Mouse (Mus musculus): ENCODE measurements around the gene Lingo2.
A peak's percentile ranks its signal among the peaks of the same experiment; 100 is the strongest.

The Lingo2 gene

DNA sequence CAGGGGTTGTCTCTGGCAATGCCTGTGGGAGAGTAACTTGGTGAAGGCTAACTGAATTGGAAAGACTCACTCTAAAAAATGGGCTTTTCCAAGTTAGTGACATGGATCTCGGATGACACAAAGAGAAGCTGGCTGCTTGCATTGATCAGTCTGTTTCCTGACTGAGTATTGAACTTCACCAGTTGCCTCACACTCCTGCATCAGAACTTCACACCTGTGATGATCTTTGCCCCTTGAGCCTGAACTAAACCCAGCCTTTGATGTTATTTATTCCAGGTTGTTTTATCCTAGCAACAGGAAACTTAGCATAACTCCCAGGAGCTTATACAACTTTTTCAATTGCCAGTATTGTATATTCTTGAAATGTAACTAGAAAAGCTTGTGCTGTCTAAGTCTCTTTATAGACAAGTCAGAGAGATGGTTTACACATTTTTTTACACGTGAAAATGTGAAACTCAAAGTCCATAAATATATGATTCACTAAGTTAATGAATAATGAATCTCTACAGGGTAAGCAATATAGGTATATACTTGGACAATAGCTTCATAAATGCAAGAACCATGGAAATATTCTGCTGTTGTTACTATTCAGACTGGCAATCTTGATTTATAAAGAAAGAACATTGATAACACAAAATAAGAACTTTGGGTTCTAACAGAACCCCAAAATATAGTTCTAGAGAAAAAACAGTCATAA lies 410.7 kb downstream of the Lingo2 start:
- no peak for DNase-seq (ENCODE audit: low spot score)

DNA sequence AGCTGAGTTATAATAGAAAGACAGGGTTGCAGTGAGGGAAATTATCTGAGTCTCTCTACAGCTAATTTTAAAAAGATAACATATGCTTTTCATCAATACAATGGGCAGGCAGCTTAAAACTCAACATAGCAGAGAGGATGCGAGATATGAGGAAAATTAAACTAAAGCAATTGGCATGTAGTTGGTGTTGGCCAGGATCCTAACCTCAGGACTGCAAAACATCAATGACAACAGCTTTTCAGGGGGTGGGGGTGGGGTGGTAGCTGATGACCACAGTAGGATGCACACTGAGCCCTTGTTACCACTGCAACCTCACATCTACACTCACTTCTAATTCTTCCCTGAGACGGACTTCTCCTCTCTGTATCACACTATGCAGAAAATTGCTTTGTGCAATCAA lies 417.7 kb downstream of the Lingo2 start:
- no peak for DNase-seq (ENCODE audit: low spot score)

DNA sequence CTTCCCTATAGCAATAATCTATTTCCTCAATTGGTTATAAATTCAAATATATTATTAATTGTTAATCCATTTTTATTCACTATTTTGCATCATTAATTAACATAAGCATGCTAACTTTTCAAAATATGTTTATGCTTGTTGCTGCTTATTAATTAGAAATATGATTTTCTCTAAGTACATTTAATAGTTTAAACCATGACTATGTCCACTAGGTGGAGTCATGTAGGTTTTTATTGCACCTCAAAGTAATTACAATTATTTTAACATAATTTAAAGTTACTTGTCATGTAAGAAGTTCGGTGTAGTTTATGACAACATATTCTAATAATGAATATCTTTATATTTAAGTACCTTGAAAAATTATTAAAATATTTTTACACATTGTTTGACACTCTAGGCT lies 461.3 kb downstream of the Lingo2 start:
- no peak for DNase-seq (ENCODE audit: low spot score)

DNA sequence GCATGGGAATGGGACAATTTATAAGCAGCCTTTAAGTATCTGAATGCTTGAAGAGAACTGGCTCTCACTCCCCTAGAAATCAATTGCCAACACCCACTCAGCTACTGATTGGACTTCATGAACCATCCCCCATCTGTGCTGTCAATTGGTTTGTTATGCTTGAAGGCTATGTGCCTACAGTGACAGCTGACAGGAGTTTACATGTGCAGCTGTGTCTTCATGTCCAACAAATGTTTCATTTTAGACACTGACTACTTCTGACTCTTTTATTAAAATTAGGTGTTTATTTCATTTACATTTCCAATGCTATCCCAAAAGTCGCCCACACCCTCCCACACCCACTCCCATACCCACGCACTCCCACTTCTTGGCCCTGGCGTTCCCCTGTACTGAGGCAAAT lies 516.3 kb downstream of the Lingo2 start:
- no peak for DNase-seq (ENCODE audit: low spot score)

DNA sequence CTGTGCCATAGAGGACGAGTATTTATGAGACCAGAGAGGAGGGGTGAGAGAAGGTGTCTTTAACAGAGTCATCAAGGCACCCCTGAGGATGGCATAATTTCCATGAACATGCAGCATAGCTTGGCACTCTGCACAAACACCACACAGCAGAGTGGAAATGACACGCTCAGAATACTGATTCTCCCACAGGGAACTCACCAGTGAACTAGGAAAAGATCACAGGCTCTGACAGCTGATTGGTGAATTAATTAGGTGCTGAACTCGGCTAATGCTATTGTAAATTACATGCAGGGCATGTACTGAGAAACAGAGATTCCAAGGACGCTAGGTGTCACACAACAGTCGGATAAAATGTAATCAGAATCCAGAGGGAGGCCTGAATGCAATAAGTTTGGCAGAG lies 525.4 kb downstream of the Lingo2 start:
- no peak for DNase-seq (ENCODE audit: low spot score)

DNA sequence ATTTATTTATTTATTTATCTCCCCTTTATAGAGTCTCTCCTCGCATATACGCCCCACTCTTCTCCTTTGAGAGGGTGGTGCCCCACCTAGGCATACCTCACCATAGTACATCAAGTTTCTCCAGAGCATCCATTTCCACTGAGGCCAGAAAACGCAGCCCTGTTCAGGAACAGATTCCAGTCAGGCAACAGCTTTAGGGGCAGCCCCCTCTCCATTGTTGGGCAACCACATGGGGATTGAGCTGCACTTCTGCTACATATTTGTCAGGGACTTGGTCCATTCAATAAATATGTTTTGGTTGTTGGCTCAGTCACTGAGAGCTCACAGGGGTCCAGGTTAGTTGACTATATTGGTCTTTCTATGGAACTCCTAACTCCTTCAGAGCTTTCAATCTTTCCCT lies 544.2 kb downstream of the Lingo2 start:
- no peak for DNase-seq (ENCODE audit: low spot score)

DNA sequence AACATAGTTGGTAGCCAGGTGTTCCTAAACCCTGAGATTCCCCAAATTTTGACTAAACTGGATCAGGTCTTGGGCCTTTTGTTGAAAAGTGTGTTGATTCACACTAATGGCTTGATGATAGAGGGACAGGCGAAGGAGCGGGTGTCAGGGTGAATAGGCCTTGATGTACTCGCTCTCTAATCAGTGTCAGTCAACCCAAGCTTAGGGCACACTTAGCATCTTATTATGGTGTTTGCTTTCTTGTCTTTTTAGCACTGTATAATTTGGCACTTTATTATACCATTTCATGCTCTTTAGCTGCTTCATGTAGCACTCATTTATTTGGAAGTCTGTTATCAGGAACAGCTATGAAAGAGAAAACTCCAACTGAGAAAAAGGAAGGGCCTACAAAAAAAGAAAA lies 582.6 kb downstream of the Lingo2 start:
- DNase-seq (ENCODE audit: low spot score) = no peak

DNA sequence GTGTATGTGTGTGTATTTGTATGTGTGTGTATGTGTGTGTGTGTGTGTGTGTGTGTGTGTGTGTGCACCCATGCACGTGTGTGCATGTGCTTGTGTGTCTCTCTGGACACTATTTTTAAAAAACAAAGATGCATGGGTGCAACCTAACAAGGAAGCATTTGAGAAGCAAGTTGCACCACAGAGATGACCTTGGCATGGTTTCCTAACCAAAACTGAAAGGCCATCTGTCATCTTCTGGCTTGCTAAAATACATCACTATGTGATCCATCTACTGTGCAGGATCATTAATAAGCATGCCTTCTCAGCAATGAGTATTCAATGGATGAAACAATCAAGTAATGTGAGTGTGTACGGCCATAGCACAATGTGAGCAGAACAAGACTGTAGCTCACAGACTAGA lies 597.1 kb downstream of the Lingo2 start:
- DNase-seq (ENCODE audit: low spot score) = no peak

DNA sequence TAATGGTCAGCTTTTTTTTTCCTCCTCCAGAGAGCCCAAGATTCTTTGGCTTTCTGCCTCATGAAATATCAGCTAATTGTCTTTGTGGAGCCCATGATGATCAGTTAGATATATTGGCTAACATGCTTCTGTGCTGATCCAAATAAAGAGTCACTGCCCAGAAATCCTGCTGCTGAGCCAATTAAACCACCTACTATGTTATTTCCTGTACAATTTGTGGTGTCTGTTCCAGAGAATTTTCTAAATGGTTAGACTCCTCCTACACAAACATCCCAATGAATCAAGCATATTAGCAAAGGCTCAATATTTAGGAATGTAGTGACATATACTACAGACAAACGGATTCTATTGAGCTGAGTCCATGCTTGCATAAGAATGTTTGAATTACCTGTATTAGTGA lies 619.8 kb downstream of the Lingo2 start:
- DNase-seq (ENCODE audit: low spot score) = no peak

DNA sequence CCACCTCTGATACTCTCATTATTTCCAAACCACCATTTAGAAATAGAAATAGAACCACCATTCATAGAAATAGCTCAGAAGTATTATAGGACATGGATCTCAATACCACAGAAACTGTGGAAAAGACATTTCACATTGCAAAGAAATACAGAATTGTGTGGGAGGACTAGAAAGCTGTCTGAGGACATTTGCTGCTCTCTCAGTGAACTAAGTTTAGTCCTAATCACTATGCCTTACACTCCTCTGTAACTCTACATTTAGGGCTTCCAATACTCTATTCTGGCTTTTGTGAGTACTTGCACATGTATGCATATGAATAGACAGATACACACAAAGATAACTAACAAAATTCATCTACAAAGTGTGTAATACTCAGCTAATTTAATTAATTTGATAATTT lies 625.9 kb downstream of the Lingo2 start:
- DNase-seq (ENCODE audit: low spot score) = no peak

DNA sequence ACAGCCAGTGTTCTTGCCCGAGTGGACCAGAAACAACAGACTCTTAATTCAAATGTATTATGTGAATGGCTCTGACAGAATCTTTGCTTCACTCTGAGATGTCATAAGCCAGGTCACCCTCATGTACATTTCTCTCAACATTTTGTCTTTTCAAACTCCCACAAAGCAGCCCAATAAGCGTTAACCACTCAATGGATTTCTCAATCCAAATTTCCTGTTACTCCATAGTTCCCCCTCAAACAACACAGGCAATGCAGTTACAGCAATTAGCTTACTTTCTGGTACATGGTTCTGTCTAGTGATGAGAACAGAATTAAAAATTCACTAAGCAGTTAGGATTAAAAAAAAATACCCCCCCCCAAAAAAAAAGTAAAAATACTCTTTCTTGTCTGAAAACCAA lies 638.5 kb downstream of the Lingo2 start:
- no peak for DNase-seq (ENCODE audit: low spot score)

DNA sequence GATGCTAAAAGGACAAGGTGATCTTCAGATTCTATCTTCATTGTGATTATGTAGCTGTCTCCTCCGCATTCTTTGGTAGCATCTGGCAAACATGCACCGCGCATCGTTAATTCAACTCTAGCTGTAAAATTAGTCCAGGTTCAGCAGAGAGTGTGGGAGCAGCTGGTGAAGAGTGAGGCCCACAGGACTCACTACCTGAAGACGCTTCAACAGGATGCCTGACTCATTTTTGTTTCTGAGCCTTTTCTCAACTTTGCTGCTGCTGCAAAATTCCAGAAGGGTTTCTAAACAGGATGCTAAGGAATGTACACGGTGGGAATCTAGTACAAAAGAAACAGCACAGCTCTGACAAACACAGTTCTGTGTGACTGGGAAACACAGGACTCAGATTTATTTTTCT lies 640.1 kb downstream of the Lingo2 start:
- no peak for DNase-seq (ENCODE audit: low spot score)

DNA sequence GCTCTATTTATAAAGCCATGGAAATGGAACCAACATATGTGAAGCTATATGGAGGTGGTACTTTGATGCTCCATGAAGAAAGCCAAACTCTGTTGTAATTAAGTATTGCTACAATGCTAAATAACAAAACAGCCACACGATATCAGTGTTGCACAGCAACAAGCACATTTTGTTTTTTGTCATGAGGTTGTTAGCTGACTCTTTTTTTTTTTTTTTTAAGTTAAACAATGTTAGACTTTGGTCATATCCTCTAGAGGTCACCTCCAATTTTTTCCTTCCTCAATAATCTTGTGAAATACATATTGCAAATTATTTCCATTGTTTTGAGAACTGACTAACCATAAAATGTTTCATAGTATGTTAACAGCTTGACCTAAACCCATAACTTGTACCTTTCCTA lies 646.3 kb downstream of the Lingo2 start:
- no peak for DNase-seq (ENCODE audit: low spot score)

DNA sequence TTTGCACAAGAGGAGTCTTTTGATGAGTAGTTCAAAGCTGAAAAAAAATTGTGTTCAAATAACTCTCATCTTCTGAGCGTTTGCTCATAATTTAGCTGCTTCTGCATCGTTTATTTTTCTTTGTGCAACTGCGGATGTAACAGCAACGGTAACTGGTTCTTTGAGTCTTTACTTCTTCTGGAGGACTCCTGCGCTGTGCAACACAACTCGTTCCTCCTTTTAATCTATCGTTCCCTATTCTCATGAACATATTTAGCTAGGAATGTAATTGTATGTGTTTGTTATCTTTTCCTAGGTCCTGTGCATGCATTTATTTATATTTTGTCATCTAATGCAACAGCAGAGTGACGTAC lies 661.9 kb downstream of the Lingo2 start:
- DNase-seq (ENCODE audit: low spot score) = no peak

DNA sequence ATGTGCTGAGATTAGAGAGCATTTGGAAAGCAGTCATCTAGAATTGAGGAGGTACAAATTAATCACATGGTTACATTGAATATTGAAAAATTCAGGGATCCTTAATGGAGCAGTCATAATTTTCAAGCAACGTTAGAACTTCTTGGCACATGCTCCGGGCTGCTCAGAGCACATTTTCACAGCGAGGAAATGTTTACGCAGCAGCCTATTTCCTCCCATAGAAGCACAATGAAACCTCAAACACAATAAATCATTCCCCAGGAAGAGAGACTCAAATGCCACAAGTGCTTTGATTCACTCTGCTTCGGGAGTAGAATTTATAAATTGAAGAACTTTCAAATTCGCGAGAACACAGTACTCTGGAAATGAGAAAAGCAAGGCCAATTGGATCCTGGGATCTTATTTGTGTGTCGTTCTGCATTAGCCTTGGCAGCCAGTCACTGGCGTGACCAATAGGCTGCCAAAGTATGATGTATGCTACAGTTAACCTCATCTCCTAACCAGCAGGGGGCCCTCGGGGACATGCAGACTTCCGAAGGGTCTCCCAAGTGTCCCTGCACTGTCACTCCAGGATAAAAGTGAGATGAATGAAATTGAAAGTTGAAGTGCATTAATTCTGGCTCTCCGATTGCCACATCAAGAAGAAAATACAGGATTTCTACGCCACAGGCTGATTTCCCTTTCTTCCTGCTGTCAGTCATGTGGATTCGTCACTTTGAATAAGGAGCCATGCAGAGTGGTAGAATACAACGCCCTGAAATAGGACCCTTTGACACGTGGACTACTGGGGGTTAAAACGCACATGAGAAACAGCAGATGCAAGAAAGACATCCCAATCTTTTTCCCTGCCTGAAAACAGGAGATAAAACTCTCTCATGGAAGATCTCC lies 662.5 kb downstream of the Lingo2 start:
- DNase-seq (ENCODE audit: low spot score) = peak; percentile 23

DNA sequence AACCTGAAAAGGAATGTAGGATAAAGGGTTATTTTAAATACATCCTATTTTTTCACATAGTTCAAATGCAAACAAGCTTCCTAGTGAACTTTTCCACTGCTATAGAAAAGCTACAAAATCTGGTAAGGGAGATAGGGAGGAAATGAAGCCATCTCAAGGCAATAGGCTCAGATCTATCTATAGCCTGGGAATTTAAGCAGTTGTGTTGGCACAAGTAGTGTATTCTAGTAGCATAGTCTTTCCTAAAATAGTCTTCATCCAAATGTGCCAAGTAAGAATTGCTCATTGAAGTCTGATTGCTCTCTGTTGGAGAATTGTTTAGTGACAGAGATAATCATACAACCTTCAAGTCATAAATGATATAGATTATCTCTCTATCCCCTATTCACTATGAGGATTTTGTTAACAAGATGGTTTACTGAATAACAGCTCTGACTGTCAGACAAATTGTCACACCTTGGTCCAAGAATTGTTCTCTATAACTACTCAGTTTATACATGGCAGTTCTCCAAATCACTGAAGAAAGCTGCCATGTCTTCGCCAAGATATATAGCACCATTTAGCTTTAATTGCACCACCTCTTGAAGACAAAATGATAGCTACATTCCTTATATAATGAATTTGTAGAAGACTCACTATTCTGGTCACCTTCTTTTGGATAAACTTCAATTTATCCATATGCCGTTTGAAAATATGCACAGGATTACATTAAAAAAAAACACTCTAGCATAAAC lies 688.9 kb downstream of the Lingo2 start:
- no peak for DNase-seq (ENCODE audit: low spot score)

DNA sequence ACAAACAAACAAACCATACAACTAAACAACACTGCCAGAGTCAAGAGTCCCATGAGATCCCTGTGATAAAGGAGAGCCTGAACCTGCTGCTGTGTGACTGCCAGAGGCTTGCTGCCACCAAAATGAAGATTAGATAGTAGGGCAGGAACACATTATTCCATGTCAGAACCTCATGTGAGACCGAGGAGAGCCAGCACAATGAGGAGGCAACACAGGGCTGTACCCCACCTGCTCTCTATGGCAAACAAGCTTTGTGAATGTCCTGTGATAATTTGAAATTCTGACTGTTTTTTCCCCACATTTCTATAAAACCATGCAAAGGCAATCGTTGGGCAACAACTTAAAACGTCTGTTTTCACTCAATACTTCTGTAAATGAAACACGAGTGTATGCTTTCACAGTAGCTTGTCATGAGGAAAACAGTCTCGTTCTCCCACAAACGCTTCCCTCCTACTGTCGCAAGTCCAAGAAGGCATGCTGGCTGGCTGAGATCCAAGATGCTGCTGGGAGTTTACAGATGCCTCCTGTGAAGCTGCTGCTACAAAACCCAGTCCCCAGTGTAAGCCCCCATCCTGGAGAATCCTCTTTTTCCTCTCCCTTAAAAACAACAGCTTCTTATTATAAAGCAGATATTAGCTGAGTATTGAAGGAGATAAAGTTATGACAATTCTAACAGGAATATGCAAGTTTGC lies 765.2 kb downstream of the Lingo2 start:
- DNase-seq (ENCODE audit: low spot score) = no peak

DNA sequence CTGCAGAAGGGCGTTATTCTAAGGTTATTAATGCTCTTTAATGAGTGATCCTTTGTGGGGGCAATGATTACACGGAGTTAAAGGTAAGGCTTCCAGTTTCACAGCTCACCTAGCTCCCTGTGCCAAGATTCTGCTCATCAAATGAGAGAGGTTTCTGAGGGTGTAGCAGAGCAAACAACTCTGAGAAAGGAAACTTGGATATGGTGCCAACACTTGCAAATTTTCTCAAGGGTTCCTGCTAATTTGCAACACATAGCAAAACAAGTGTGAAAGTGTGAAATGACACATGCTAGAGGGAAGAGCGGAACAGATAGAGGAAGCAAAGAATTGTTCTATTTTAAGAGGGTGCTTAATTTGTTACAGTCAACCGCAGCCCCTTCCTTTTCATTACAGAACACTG lies 767.9 kb downstream of the Lingo2 start:
- DNase-seq (ENCODE audit: low spot score) = no peak

DNA sequence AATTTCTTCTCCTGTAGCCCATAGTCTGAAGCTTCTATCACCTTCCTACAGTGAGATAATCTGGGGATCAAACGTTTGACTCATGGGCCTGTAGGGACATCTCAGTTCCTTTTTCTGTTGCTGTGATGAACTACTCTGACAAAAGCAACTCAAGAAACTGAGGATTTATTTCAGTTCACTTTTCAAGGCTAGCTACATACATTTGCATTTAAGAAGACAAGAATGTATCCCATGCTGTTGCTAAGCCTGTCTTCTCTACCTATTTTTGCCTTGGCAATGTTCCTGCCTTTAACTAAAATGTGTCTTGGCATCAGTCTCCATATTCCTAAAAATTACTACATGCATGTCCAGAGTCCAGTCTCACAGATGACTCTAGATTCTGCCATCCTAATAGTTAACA lies 781.4 kb downstream of the Lingo2 start:
- DNase-seq (ENCODE audit: low spot score) = no peak

DNA sequence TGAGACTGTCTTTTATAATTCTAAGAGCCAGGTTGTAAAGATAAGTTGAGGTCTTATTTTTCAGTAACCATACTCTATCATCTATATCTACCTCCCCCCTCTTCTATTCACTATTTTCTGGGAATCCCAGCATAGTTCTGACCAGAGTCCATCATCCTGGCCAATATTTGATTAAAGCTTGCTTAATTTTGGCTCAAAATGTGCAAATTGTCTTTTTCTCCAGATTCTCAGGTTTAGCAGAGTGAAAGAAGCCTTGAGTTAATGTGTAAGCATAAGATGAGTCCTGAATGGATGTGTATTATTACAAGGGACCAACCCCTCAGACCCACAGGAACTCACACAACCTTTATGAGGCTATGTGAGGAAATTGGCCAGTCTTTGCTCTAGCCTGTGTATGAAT lies 820.2 kb downstream of the Lingo2 start:
- DNase-seq (ENCODE audit: low spot score) = no peak

DNA sequence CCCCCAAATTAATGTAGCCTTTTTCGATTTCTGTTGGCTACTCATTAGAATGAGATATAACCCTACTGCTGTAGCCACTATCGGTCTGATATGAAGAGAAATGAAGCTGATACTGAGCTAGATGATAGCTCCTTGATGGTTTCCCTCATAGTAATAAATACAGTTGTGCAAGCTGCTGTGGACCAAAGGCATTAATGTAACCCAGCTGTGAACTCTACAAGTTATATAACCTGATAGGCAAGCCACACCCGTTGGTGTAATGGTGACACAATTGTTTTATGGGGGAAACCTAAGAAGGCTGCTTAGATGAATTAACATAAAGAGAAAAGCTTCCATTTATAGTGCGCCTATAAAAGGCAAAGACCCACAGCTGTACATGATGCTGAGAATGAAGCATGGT lies 856.1 kb downstream of the Lingo2 start:
- DNase-seq (ENCODE audit: low spot score) = no peak

DNA sequence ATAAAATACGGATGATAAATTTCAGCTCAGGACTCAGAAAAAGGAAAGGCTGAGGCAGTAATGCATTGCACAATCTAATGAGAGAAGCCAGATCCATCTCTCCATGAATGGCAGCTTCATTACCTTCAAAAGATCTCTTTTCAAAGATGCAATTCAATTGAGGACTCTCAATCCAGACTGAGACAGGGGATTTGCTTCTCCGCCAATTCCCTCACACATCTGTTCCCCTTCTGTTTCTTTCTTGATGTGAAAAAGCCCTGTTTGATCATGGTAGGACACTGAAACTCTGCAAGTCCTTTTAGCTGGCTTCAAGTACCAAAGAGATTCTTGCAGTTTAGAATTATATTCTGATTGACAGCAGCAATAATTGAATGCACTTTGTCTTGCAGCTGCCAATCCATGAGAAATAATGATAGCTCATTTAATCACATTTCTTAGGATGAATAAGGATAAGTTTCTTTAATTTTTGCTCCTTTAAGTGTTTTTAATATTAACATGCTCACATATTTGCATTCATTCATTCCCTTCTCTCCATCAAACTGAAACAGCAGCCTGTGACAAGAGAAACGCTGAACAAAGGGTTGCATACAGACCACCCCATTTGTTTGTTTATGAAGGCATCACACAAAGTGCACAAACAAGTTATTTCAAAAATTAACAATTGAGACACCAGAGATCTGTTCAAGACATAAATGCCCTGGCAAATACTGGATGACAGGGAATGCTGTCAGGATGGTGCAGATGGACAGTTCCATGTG lies 870.3 kb downstream of the Lingo2 start:
- DNase-seq (ENCODE audit: low spot score) = no peak
